Mouse (Mus musculus): Measurements from ENCODE around the gene Gpx4. TPM values are rescaled to one million over a fixed set of nuclear protein-coding genes. Genes with fewer than 3 reads are reported as not detected.

Gpx4 gene
- polyA plus RNA-seq (2017; shearing (Covaris generic)) = 100 to 1,000 TPM; 346 to 445 (median 381) TPM

GRCm38 (mm10) chr10:80047041-80047565 is at the start of gene Gpx4:
TSS of gene Gpx4 (plus strand) at chr10:80047166.
- ATAC-seq = no peak

GRCm38 (mm10) chr10:79997819-79998218 is 49.1 kb upstream of the Gpx4 start:
- no peak for ATAC-seq

- no peak for ATAC-seq
Measured at GRCm38 (mm10) chr10:80001945-80002344, 45.0 kb upstream of the Gpx4 start.

GRCm38 (mm10) chr10:80002829-80003228 is 44.1 kb upstream of the Gpx4 start:
- no peak for ATAC-seq

GRCm38 (mm10) chr10:80003374-80004232 is 43.4 kb upstream of the Gpx4 start:
- no peak for ATAC-seq

GRCm38 (mm10) chr10:80004233-80004705 is 42.7 kb upstream of the Gpx4 start:
- ATAC-seq = no peak

- no peak for ATAC-seq
Measured at GRCm38 (mm10) chr10:80011740-80012139, 35.2 kb upstream of the Gpx4 start.

GRCm38 (mm10) chr10:80013609-80014008 is 33.4 kb upstream of the Gpx4 start:
- no peak for ATAC-seq

GRCm38 (mm10) chr10:80014484-80015290 is 32.3 kb upstream of the Gpx4 start:
- no peak for ATAC-seq

GRCm38 (mm10) chr10:80015583-80015982 is 31.4 kb upstream of the Gpx4 start:
- no peak for ATAC-seq

- peak; percentile 87 for ATAC-seq
Measured at GRCm38 (mm10) chr10:80016511-80016910, 30.5 kb upstream of the Gpx4 start, which contains the start of gene Arhgap45. TSS of gene Arhgap45 (plus strand) at chr10:80016653.

GRCm38 (mm10) chr10:80016931-80017330 is 30.0 kb upstream of the Gpx4 start:
- no peak for ATAC-seq

GRCm38 (mm10) chr10:80017361-80017760 is 29.6 kb upstream of the Gpx4 start:
- ATAC-seq = peak; percentile 53

GRCm38 (mm10) chr10:80017771-80018170 is 29.2 kb upstream of the Gpx4 start:
- no peak for ATAC-seq

- peak; percentile 24 for ATAC-seq
Measured at GRCm38 (mm10) chr10:80018739-80019297, 28.1 kb upstream of the Gpx4 start.

- no peak for ATAC-seq
Measured at GRCm38 (mm10) chr10:80019471-80020131, 27.4 kb upstream of the Gpx4 start.

GRCm38 (mm10) chr10:80020191-80020590 is 26.8 kb upstream of the Gpx4 start:
- ATAC-seq = no peak

- ATAC-seq = no peak
Measured at GRCm38 (mm10) chr10:80020603-80021319, 26.2 kb upstream of the Gpx4 start.

- no peak for ATAC-seq
Measured at GRCm38 (mm10) chr10:80021320-80021641, 25.7 kb upstream of the Gpx4 start.

- ATAC-seq = no peak
Measured at GRCm38 (mm10) chr10:80022164-80022563, 24.8 kb upstream of the Gpx4 start.

GRCm38 (mm10) chr10:80022806-80023205 is 24.2 kb upstream of the Gpx4 start:
- no peak for ATAC-seq

- peak; percentile 21 for ATAC-seq
Measured at GRCm38 (mm10) chr10:80023758-80024157, 23.2 kb upstream of the Gpx4 start.

Data from inflammation-experienced regulatory T-cells, adult 6 months (primary cell).